Mouse (Mus musculus) kidney, embryonic 16.5 days (tissue): Measurements from ENCODE around the gene Tbc1d10a. TPM values are rescaled to one million over a fixed set of nuclear protein-coding genes. Genes with fewer than 3 reads are reported as not detected.
A peak's percentile ranks its signal among the peaks of the same experiment; 100 is the strongest.

Experiments
- ATAC-seq: fragments of 200-750 bp; cut with Nextera tagmentation; 2 replicates; pipeline ENCODE4 v1.8.0; 2017; ENCODE audit warnings: moderate TSS enrichment; ENCODE audit not compliant: low FRiP score, low TSS enrichment
- H3K27ac ChIP-seq: fragments of 300-500 bp; sonication (generic); 2 replicates; pipeline ENCODE4 v1.5.1; 2014; ENCODE audit warnings: low read length
- H3K27me3 ChIP-seq: fragments of 300-500 bp; sonication (generic); 2 replicates; pipeline ENCODE4 v1.6.1; 2014; ENCODE audit warnings: low read length, control low read depth, mixed read lengths; ENCODE audit not compliant: insufficient read depth
- H3K36me3 ChIP-seq: fragments of 300-500 bp; sonication (generic); 2 replicates; pipeline ENCODE4 v1.6.1; 2014; ENCODE audit warnings: low read length, control low read depth, mixed read lengths; ENCODE audit not compliant: insufficient read depth
- H3K4me1 ChIP-seq: fragments of 300-500 bp; sonication (generic); 2 replicates; pipeline ENCODE4 v1.6.1; 2014; ENCODE audit warnings: low read length, control low read depth, mixed read lengths; ENCODE audit not compliant: insufficient read depth
- H3K4me2 ChIP-seq: fragments of 300-500 bp; sonication (generic); replicated peaks from 2 replicates; pipeline ENCODE4 v1.6.1; 2014; ENCODE audit warnings: low read depth, low read length
- H3K4me3 ChIP-seq: fragments of 300-500 bp; sonication (generic); 2 replicates; pipeline ENCODE4 v1.5.1; 2014; ENCODE audit warnings: mild to moderate bottlenecking, low read length
- H3K9ac ChIP-seq: fragments of 300-500 bp; sonication (generic); replicated peaks from 2 replicates; pipeline ENCODE4 v1.6.1; 2014; ENCODE audit warnings: low read length
- H3K9me3 ChIP-seq: fragments of 300-500 bp; sonication (generic); 2 replicates; pipeline ENCODE4 v1.6.1; 2016; ENCODE audit warnings: low read length, control low read depth
- WGBS: fragments of 180-500 bp; shearing (Covaris S2); extraction: QIAGEN DNeasy Blood & Tissue Kit; methylation state at CpG from one replicate; pipeline ENCODE4 v1.1.7; 2014; 5-methylcytosine and 5-hydroxymethylcytosine counted together
- polyA plus RNA-seq: library from polyadenylated mRNA; unstranded; fragments of >200 nt; fragmentation: Nextera tagmentation; extraction: Ambion mirVana; gene quantifications from 2 replicates; pipeline ENCODE4 v1.2.1, GENCODE M21; 2015

Gene Tbc1d10a
- polyA plus RNA-seq, 1 experiment from 2014 or later: 51.3 TPM

- WGBS: 92% methylated on average over 9 of the region's 9 CpGs
- Histone ChIP-seq H3K27ac (no peak overlapping the region), H3K4me1 (peaks cover 16% of the 10 kb centered on the region), H3K9ac (no peak overlapping the region), H3K27me3 (no peaks in the 10 kb centered on the region), H3K9me3 (no peaks in the 10 kb centered on the region), H3K36me3 (peaks cover 31% of the 10 kb centered on the region), H3K4me2 (no peak overlapping the region), H3K4me3 (no peak overlapping the region)
- ATAC-seq: no peak
These were observed 21.1 kb downstream of the Tbc1d10a start for GRCm38 (mm10) chr11:4207655-4208054.

- no peak overlapping the region for H3K4me2 ChIP-seq
- no peaks in the 10 kb centered on the region for H3K27me3 ChIP-seq
- H3K9ac ChIP-seq: no peak overlapping the region
- H3K9me3 ChIP-seq: no peaks in the 10 kb centered on the region
- ATAC-seq: no peak
- no peaks in the 10 kb centered on the region for H3K4me1 ChIP-seq
- H3K36me3 ChIP-seq: peaks cover 41% of the 10 kb centered on the region
- no peak overlapping the region for H3K4me3 ChIP-seq
- H3K27ac ChIP-seq: no peak overlapping the region
- 79% methylated on average over 5 of the region's 5 CpGs for WGBS
These were observed 23.0 kb downstream of the Tbc1d10a start for GRCm38 (mm10) chr11:4209556-4209955.

- no peaks in the 10 kb centered on the region for H3K4me1 ChIP-seq
- H3K9me3 ChIP-seq: no peaks in the 10 kb centered on the region
- ATAC-seq: no peak
- H3K4me3 ChIP-seq: no peak overlapping the region
- H3K4me2 ChIP-seq: no peak overlapping the region
- no peak overlapping the region for H3K9ac ChIP-seq
- no peaks in the 10 kb centered on the region for H3K27me3 ChIP-seq
- H3K36me3 ChIP-seq: peaks cover 53% of the 10 kb centered on the region
- WGBS: 36% methylated on average over 1 of the region's 1 CpGs
- H3K27ac ChIP-seq: no peak overlapping the region
These were observed 24.2 kb downstream of the Tbc1d10a start for GRCm38 (mm10) chr11:4210786-4211185.

GRCm38 (mm10) chr11:4213107-4213506 lies 26.5 kb downstream of the Tbc1d10a start:
- Histone ChIP-seq H3K4me2 (no peak overlapping the region), H3K27me3 (no peaks in the 10 kb centered on the region), H3K9me3 (no peaks in the 10 kb centered on the region), H3K4me1 (no peaks in the 10 kb centered on the region), H3K9ac (no peak overlapping the region), H3K4me3 (no peak overlapping the region), H3K27ac (no peak overlapping the region), H3K36me3 (peaks cover 40% of the 10 kb centered on the region)
- no peak for ATAC-seq
- 63% methylated on average over 10 of the region's 10 CpGs for WGBS

GRCm38 (mm10) chr11:4214572-4214971 lies 28.0 kb downstream of the Tbc1d10a start:
- Histone ChIP-seq H3K4me1 (peaks cover 12% of the 10 kb centered on the region), H3K4me2 (no peak overlapping the region), H3K27ac (no peak overlapping the region), H3K36me3 (peaks cover 34% of the 10 kb centered on the region), H3K27me3 (peaks cover 6% of the 10 kb centered on the region; the same call in 1 of the 2 replicates), H3K9me3 (no peaks in the 10 kb centered on the region), H3K4me3 (no peak overlapping the region), H3K9ac (no peak overlapping the region)
- ATAC-seq: no peak
- 92% methylated on average over 14 of the region's 14 CpGs for WGBS

GRCm38 (mm10) chr11:4215061-4215460 lies 28.5 kb downstream of the Tbc1d10a start:
- 86% methylated on average over 10 of the region's 10 CpGs for WGBS
- Histone ChIP-seq H3K27me3 (peaks cover 6% of the 10 kb centered on the region; the same call in 1 of the 2 replicates), H3K4me2 (no peak overlapping the region), H3K27ac (no peak overlapping the region), H3K36me3 (peaks cover 31% of the 10 kb centered on the region), H3K4me1 (peaks cover 12% of the 10 kb centered on the region), H3K4me3 (no peak overlapping the region), H3K9me3 (no peaks in the 10 kb centered on the region), H3K9ac (no peak overlapping the region)
- no peak for ATAC-seq

GRCm38 (mm10) chr11:4216248-4217000 lies 29.8 kb downstream of the Tbc1d10a start:
- no peak overlapping the region for H3K4me2 ChIP-seq
- peak overlapping the region; percentile 19; the same call in 1 of the 2 replicates for H3K27ac ChIP-seq
- peaks cover 12% of the 10 kb centered on the region for H3K4me1 ChIP-seq
- no peak overlapping the region for H3K9ac ChIP-seq
- no peaks in the 10 kb centered on the region for H3K9me3 ChIP-seq
- H3K4me3 ChIP-seq: no peak overlapping the region
- WGBS: 82% methylated on average over 9 of the region's 9 CpGs
- H3K36me3 ChIP-seq: peaks cover 24% of the 10 kb centered on the region
- peaks cover 6% of the 10 kb centered on the region; the same call in 1 of the 2 replicates for H3K27me3 ChIP-seq
- no peak for ATAC-seq

- peaks cover 6% of the 10 kb centered on the region; the same call in 1 of the 2 replicates for H3K27me3 ChIP-seq
- H3K9me3 ChIP-seq: no peaks in the 10 kb centered on the region
- H3K36me3 ChIP-seq: peaks cover 20% of the 10 kb centered on the region
- H3K9ac ChIP-seq: peak within 1 kb of the TSS; percentile 68
- 2% methylated on average over 56 of the region's 56 CpGs for WGBS
- peak within 1 kb of the TSS; percentile 48 for H3K4me3 ChIP-seq
- H3K4me2 ChIP-seq: peak within 1 kb of the TSS; percentile 83
- peak; percentile 89 for ATAC-seq
- peaks cover 12% of the 10 kb centered on the region for H3K4me1 ChIP-seq
- no peak within 1 kb of the TSS for H3K27ac ChIP-seq
These were observed 31.5 kb downstream of the Tbc1d10a start, which contains the start of gene Castor1 for GRCm38 (mm10) chr11:4217914-4218629. Castor1 (plus strand) TSS chr11:4218225.

- 8% methylated on average over 6 of the region's 6 CpGs for WGBS
- Histone ChIP-seq H3K9me3 (no peaks in the 10 kb centered on the region), H3K4me3 (peak overlapping the region; percentile 48), H3K36me3 (peaks cover 19% of the 10 kb centered on the region), H3K27me3 (peaks cover 6% of the 10 kb centered on the region; the same call in 1 of the 2 replicates), H3K4me2 (peak overlapping the region; percentile 83), H3K4me1 (peaks cover 12% of the 10 kb centered on the region), H3K27ac (no peak overlapping the region), H3K9ac (peak overlapping the region; percentile 68)
- ATAC-seq: no peak
These were observed 32.0 kb downstream of the Tbc1d10a start for GRCm38 (mm10) chr11:4218637-4219036.
